Mouse (Mus musculus) heart, embryonic 14.5 days (tissue): Measurements from ENCODE around the gene Gm6525. TPM values are rescaled to one million over a fixed set of nuclear protein-coding genes. Genes with fewer than 3 reads are reported as not detected.

Experiments
- ATAC-seq: fragments of 200-750 bp; cut with Nextera tagmentation; 2 replicates; pipeline ENCODE4 v1.8.0; 2017; ENCODE audit warnings: low read depth, moderate TSS enrichment; ENCODE audit not compliant: insufficient number of reproducible peaks, insufficient read depth, low FRiP score
- H3K27ac ChIP-seq, 2 experiments: fragments of 200-500 bp in 1 of 2; fragments of 300-500 bp in 1 of 2; sonication (generic) in 1 of 2; replicated peaks in 1 of 2; 2 replicates each; pipeline ENCODE4 v1.5.1; 2012 to 2014; ENCODE audit warnings: low read depth in 2 of 2, low read length in 2 of 2, control low read depth in 1 of 2, mild to moderate bottlenecking in 1 of 2, mixed read lengths in 1 of 2; ENCODE audit not compliant: control insufficient read depth in 1 of 2, insufficient read depth in 1 of 2
- H3K27me3 ChIP-seq: fragments of 300-500 bp; sonication (generic); 2 replicates; pipeline ENCODE4 v1.6.1; 2014; ENCODE audit warnings: mild to moderate bottlenecking, low read length, control low read depth; ENCODE audit not compliant: control insufficient read depth, insufficient read depth
- H3K36me3 ChIP-seq: fragments of 300-500 bp; sonication (generic); 2 replicates; pipeline ENCODE4 v1.6.1; 2014; ENCODE audit warnings: mild to moderate bottlenecking, control low read depth, low read length, mixed read lengths; ENCODE audit not compliant: control insufficient read depth, insufficient read depth
- H3K4me1 ChIP-seq, 2 experiments: fragments of 200-500 bp in 1 of 2; fragments of 300-500 bp in 1 of 2; sonication (generic) in 1 of 2; 2 replicates each; pipeline ENCODE4 v1.6.1; 2012 to 2014; ENCODE audit warnings: low read length in 2 of 2, control low read depth in 1 of 2, mixed read lengths in 1 of 2; ENCODE audit not compliant: control insufficient read depth in 2 of 2, insufficient read depth in 2 of 2
- H3K4me2 ChIP-seq: fragments of 300-500 bp; sonication (generic); 2 replicates; pipeline ENCODE4 v1.6.1; 2014; ENCODE audit warnings: mild to moderate bottlenecking, low read length
- H3K4me3 ChIP-seq, 2 experiments: fragments of 200-500 bp in 1 of 2; fragments of 300-500 bp in 1 of 2; sonication (generic) in 1 of 2; 2 replicates each; pipeline ENCODE4 v1.5.1; 2012 to 2014; ENCODE audit warnings: low read length in 2 of 2, mild to moderate bottlenecking in 2 of 2, control low read depth in 1 of 2, low read depth in 1 of 2, moderate library complexity in 1 of 2; ENCODE audit not compliant: control insufficient read depth in 1 of 2, insufficient read depth in 1 of 2
- H3K9ac ChIP-seq: fragments of 300-500 bp; sonication (generic); 2 replicates; pipeline ENCODE4 v1.6.1; 2014; ENCODE audit warnings: mild to moderate bottlenecking, low read length
- H3K9me3 ChIP-seq: fragments of 300-500 bp; sonication (generic); 2 replicates; pipeline ENCODE4 v1.6.1; 2016; ENCODE audit warnings: low read length, control low read depth; ENCODE audit not compliant: control insufficient read depth
- WGBS: fragments of 180-500 bp; shearing (Covaris S2); extraction: QIAGEN DNeasy Blood & Tissue Kit; methylation state at CpG from one replicate; pipeline ENCODE4 v1.1.7; 2014; 5-methylcytosine and 5-hydroxymethylcytosine counted together
- polyA plus RNA-seq: library from polyadenylated mRNA; unstranded; fragments of >200 nt; fragmentation: Nextera tagmentation; extraction: Ambion mirVana; gene quantifications from 2 replicates; pipeline ENCODE4 v1.2.1, GENCODE M21; 2014

Gene Gm6525
- polyA plus RNA-seq, 1 experiment from 2014 or later, result 0.32 TPM

DNA sequence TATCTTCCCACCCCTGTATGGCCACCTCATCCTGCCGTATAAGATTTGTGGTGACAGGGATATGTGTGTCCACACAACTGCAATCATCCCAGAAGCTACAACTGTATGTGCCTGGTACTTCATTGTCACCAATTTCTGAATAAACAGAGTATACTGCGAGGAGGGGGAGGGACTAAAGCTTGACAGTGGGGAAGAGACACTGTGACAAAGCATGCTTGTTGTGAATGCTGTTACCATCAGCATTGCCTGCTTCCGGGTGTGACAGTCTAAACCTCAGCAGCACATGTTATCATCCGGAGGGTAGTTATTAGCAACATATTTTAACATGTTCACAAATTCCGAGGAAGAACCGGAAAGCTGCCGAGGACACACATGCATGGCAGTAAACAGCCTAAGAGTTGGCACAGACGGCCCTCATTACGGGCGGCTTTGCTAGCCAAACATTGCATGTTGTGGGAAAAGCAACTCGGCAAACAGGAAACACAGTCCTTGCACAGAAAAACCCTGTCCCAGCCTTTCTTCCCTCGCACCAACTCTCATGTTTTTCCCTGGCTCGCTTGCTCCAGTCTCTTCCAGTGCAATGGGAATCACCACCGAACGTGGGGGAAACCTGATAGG lies 41.9 kb downstream of the Gm6525 start:
- WGBS, result 79% methylated on average over 15 of the region's 15 CpGs
- H3K9me3 ChIP-seq, result no peaks in the 10 kb centered on the region
- no peak for ATAC-seq
- no peak overlapping the region for H3K9ac ChIP-seq
- no peak overlapping the region for H3K4me3 ChIP-seq
- H3K36me3 ChIP-seq, result no peaks in the 10 kb centered on the region
- no peaks in the 10 kb centered on the region; the same call in 1 of the 2 replicates for H3K27me3 ChIP-seq
- H3K27ac ChIP-seq, result no peak overlapping the region
- H3K4me2 ChIP-seq, result no peak overlapping the region
- peaks cover 2 to 7% of the 10 kb centered on the region in 2 experiments; a peak in 1 of 4 replicates for H3K4me1 ChIP-seq

DNA sequence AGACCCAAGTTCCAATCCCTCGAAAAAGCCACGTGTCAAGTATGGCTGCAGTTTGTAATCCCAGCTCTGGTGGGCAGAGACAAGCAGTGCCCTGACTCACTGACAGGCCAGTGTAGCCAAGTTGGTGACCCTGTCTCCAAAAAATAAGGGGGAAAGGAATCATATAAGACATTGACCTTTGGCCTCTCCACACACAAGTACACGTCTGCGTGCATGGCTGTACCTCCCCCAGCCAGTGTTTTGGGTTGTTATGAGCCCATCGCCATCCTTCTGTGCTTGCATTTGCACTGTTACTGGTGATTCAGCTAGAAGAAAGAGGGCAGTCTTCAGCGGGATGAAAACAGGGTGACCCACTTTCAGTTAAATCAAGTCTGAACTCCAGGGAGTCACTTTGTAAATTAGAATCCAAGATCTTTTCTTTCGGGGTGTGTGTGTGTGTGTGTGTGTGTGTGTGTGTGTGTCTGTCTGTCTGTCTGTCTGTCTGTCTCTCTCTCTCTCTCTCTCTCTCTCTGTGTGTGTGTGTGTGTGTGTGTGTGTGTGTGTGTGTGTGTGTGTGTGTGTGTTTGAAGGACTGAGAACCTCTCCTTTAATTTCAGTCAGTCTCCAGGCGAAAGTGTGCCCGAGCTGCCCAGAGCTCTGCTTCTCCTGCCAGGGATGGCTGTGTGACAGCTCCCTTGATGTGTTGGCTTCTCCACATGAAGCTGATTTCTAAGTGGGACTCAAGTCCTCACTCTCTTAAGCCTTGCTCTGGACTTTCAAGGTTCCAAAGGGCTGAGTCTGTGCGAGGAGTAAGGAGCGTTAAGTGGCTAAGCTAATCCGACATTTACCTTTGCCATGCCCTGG lies 43.4 kb downstream of the Gm6525 start:
- 69% methylated on average over 12 of the region's 12 CpGs for WGBS
- Histone ChIP-seq H3K27me3 (no peaks in the 10 kb centered on the region; the same call in 1 of the 2 replicates), H3K9me3 (no peaks in the 10 kb centered on the region), H3K4me3 (no peak overlapping the region), H3K4me1 (peaks cover 2 to 10% of the 10 kb centered on the region in 2 experiments; a peak in 1 of 4 replicates), H3K9ac (no peak overlapping the region), H3K4me2 (no peak overlapping the region), H3K27ac (no peak overlapping the region), H3K36me3 (no peaks in the 10 kb centered on the region)
- no peak for ATAC-seq

DNA sequence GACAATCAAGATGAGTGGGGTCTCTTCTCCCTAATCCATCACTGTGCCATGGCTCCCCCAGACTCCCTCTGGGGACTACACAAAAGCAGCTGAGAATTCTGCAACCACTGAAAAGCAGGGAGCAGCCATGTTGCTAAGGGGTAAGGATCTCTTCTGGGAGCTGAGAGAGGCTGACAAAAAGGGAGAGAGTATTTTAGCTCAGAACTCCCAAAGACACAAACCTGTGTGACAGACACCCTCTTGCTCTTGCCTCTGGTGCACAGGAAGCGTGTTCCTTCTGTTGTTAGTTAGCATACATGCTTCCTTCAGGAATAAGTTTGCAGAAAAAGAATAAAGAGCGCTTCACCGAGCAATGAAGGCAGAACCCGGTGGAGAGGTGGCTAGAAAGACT lies 44.1 kb downstream of the Gm6525 start:
- ATAC-seq, result no peak
- no peak overlapping the region for H3K4me2 ChIP-seq
- H3K9ac ChIP-seq, result no peak overlapping the region
- peaks cover 2 to 10% of the 10 kb centered on the region in 2 experiments; a peak in 1 of 4 replicates for H3K4me1 ChIP-seq
- H3K27ac ChIP-seq, result no peak overlapping the region
- H3K9me3 ChIP-seq, result no peaks in the 10 kb centered on the region
- H3K27me3 ChIP-seq, result no peaks in the 10 kb centered on the region; the same call in 1 of the 2 replicates
- no peaks in the 10 kb centered on the region for H3K36me3 ChIP-seq
- WGBS, result 56% methylated on average over 4 of the region's 4 CpGs
- H3K4me3 ChIP-seq, result no peak overlapping the region

GRCm38 (mm10) chr3:84218498-84218897 lies 44.6 kb downstream of the Gm6525 start:
- no peaks in the 10 kb centered on the region for H3K36me3 ChIP-seq
- H3K4me2 ChIP-seq, result no peak overlapping the region
- H3K9ac ChIP-seq, result no peak overlapping the region
- H3K27ac ChIP-seq, result no peak overlapping the region
- 78% methylated on average over 2 of the region's 2 CpGs for WGBS
- no peaks in the 10 kb centered on the region for H3K9me3 ChIP-seq
- no peak for ATAC-seq
- H3K4me1 ChIP-seq, result peaks cover 2 to 10% of the 10 kb centered on the region in 2 experiments; a peak in 1 of 4 replicates
- no peak overlapping the region for H3K4me3 ChIP-seq
- no peaks in the 10 kb centered on the region; the same call in 1 of the 2 replicates for H3K27me3 ChIP-seq

DNA sequence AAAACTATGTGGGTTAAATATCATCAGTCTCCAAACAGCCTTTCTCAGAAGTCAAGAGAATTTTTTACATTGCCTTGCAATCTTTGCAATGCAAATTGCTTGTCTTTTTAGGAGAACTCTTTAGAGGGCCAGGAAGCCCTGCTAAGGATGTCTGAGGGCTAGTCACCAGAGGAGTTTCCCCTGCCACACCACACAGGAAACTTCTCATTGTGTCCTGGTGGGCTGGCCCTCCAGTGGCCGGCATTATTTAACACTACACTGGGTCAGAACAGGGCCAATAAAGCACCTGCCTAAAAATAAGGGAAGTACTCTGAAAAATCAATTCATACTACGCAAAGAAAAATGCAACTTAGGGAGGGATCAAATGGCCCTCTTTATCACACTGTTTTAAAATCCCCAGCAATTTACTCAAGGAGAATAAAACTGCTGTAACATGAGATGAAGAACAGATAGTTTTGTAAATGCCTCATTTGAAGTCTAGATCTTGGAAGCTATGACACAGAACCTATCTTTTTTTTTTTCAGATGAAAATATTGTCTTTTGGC lies 45.3 kb downstream of the Gm6525 start:
- Histone ChIP-seq H3K4me2 (no peak overlapping the region), H3K27me3 (no peaks in the 10 kb centered on the region; the same call in 1 of the 2 replicates), H3K27ac (no peak overlapping the region), H3K9me3 (no peaks in the 10 kb centered on the region), H3K4me1 (peaks cover 2 to 10% of the 10 kb centered on the region in 2 experiments; a peak in 1 of 4 replicates), H3K9ac (no peak overlapping the region), H3K4me3 (no peak overlapping the region), H3K36me3 (no peaks in the 10 kb centered on the region)
- ATAC-seq, result no peak
- WGBS, result 32% methylated on average over 2 of the region's 2 CpGs

DNA sequence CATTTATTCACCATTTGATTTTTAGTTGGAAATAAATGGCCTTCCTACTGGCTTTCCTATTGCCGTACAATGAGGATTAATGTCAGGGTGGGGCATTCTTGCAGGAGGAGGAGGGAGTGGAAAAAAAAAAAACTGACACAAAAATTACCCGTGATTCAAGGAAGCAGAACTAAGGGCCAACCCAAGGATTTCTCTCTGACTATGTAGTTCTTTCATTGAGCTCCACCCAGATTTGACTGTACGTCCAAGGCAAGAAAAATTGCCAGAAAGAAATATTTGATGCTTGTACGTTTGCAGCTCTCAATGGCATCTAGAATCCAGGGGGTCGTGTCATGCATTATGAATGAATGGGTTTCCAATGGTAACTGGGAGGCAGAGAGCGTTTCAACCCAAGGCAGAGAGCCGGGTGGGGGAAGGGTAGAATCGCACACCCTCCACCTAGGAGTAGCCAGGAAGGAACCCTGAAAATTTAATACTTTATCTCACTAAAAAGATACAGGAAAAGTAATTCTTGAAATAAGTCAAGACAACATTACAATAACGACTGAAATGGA lies 45.9 kb downstream of the Gm6525 start:
- WGBS, result 17% methylated on average over 9 of the region's 9 CpGs
- Histone ChIP-seq H3K4me2 (peak overlapping the region; percentile 93), H3K27me3 (no peaks in the 10 kb centered on the region; the same call in 1 of the 2 replicates), H3K9ac (peak overlapping the region; percentile 62), H3K9me3 (no peaks in the 10 kb centered on the region), H3K4me1 (peaks cover 2 to 10% of the 10 kb centered on the region in 2 experiments; a peak in 1 of 4 replicates), H3K36me3 (no peaks in the 10 kb centered on the region), H3K4me3 (peak overlapping the region in 1 of 2 experiments; percentile 52; a peak in 2 of 4 replicates), H3K27ac (no peak overlapping the region)
- no peak for ATAC-seq

- no peaks in the 10 kb centered on the region for H3K9me3 ChIP-seq
- no peak for ATAC-seq
- H3K4me2 ChIP-seq, result peak overlapping the region; percentile 93
- peak overlapping the region; percentile 52 to 58 for H3K4me3 ChIP-seq
- no peaks in the 10 kb centered on the region; the same call in 1 of the 2 replicates for H3K27me3 ChIP-seq
- no peaks in the 10 kb centered on the region for H3K36me3 ChIP-seq
- peak overlapping the region; percentile 62 for H3K9ac ChIP-seq
- H3K4me1 ChIP-seq, result peaks cover 2 to 10% of the 10 kb centered on the region in 2 experiments; a peak in 1 of 4 replicates
- under 1% methylated on average over 9 of the region's 9 CpGs for WGBS
- H3K27ac ChIP-seq, result no peak overlapping the region
These were observed 46.4 kb downstream of the Gm6525 start for GRCm38 (mm10) chr3:84220326-84220725.
